17 mouse cellular contexts compared by ENCODE assay signal in genomic region chr2:60328641-60329040, GRCm38 (mm10).
"Had no signal": no experiment of that assay in that cellular context is flagged by ENCODE, and none has a peak within 500 bp of the region (broad histone marks: within the 10 kb centered on the region; RNA-seq: fewer than 3 reads in every experiment).

No protein-coding gene starts in this region.

- H3K4me1 ChIP-seq: limb, embryonic 10.5 days; limb, embryonic 13.5 days; liver, embryonic 15.5 days; midbrain, embryonic 12.5 days; midbrain, embryonic 15.5 days; neural tube, embryonic 12.5 days; neural tube, embryonic 15.5 days had no signal

- H3K9ac ChIP-seq: limb, embryonic 13.5 days; liver, embryonic 15.5 days; midbrain, embryonic 12.5 days; midbrain, embryonic 15.5 days; neural tube, embryonic 12.5 days; neural tube, embryonic 15.5 days had no signal

- H3K4me2 ChIP-seq: limb, embryonic 13.5 days; liver, embryonic 15.5 days; midbrain, embryonic 12.5 days; midbrain, embryonic 15.5 days; neural tube, embryonic 12.5 days; neural tube, embryonic 15.5 days had no signal

- H3K27ac ChIP-seq: limb, embryonic 10.5 days; limb, embryonic 13.5 days; liver, embryonic 15.5 days; macrophage; midbrain, embryonic 12.5 days; midbrain, embryonic 15.5 days; neural tube, embryonic 12.5 days; neural tube, embryonic 15.5 days had no signal

- H3K9me3 ChIP-seq: limb, embryonic 10.5 days; limb, embryonic 13.5 days; liver, embryonic 15.5 days; midbrain, embryonic 12.5 days; midbrain, embryonic 15.5 days; neural tube, embryonic 12.5 days; neural tube, embryonic 15.5 days had no signal

- H3K27me3 ChIP-seq: limb, embryonic 13.5 days; liver, embryonic 15.5 days; midbrain, embryonic 12.5 days; midbrain, embryonic 15.5 days; neural tube, embryonic 12.5 days; neural tube, embryonic 15.5 days had no signal

- H3K36me3 ChIP-seq: limb, embryonic 13.5 days; liver, embryonic 15.5 days; midbrain, embryonic 12.5 days; midbrain, embryonic 15.5 days; neural tube, embryonic 12.5 days; neural tube, embryonic 15.5 days had no signal

- DNase-seq: kidney, adult 8-10 months; kidney, postnatal 14 days; kidney, postnatal 4 days; layer of hippocampus, adult 9-11 months; liver; lung, adult 2 months; retina, postnatal 1 day; thymus, adult 18-20 months; thymus, postnatal 36 days had no signal

- H3K4me3 ChIP-seq: limb, embryonic 10.5 days; limb, embryonic 13.5 days; liver, embryonic 15.5 days; midbrain, embryonic 12.5 days; midbrain, embryonic 15.5 days; neural tube, embryonic 12.5 days; neural tube, embryonic 15.5 days had no signal
